Mouse (Mus musculus): ENCODE measurements around the gene Pla2g15. TPM values are rescaled to one million over a fixed set of nuclear protein-coding genes. Genes with fewer than 3 reads are reported as not detected.

Gene Pla2g15
- polyA plus RNA-seq, 1 experiment from 2014 or later: 18.2 TPM

DNA sequence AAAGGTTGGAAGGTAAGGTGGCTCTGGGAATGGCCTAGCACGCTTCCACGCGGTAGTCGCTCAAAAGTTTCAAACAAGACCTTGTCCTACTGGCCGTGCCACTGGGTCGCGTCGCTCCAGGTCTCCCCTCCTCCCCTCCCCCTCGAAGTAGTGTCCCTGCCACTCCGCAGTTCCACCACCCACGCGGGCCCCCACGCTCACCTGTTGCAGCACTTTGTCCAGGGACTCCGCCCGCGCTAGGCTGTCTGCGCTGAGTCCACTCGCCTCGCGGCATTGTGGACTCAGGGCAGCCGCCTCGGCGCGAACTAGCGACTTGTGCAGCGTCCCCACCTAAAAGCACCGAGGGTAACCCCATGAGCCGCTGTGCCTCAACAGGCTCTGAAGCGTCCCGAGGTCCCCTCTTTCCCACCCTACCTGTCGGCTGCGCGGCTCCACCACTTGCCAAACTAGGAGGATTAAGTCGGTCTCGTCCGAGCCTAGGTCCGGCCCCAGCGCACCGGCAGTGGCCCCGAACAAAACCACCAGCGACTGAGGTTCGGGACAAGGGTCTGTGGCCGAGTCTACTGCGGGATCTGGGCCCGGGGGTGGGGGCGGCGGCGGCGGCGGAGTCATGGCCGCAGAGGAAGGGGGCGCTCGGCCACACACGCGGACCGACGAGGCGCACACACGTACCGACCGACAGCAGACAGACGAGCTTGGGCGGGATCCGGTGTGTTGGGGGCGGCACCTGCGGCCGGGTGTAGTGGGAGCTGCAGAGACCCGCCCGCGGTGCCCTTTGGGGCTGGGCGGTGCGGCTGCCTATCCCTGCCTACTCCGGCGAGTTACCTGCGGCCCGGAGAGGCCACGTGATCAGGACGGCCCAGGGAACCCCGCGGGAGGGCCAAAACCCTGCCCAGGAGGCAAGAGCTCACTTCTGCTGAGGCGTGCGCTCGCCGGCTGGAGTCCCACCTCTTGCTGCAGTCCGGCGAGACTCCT, 13.8 kb upstream of the Pla2g15 start, which contains the start of gene Esrp2:
Esrp2 (minus strand) TSS at position 819 of the 975 bp plus-strand sequence.
- no peak for ATAC-seq (ENCODE audit: insufficient number of reproducible peaks, insufficient read depth, low FRiP score, low TSS enrichment)
- peak within 1 kb of the TSS; percentile 64; the same call in 1 of the 2 replicates for H3K27ac ChIP-seq
- H3K4me1 ChIP-seq: peaks cover 22% of the 10 kb centered on the region
- WGBS: 1% methylated on average over 80 of the region's 86 CpGs
- peak within 1 kb of the TSS; percentile 37 for H3K9ac ChIP-seq
- H3K4me3 ChIP-seq: peak within 1 kb of the TSS; percentile 44
- peaks cover 12% of the 10 kb centered on the region; the same call in 1 of the 2 replicates for H3K36me3 ChIP-seq
- H3K27me3 ChIP-seq: peaks cover 59% of the 10 kb centered on the region
- peak within 1 kb of the TSS; percentile 87 for H3K4me2 ChIP-seq (replicated peaks)
- H3K9me3 ChIP-seq: no peaks in the 10 kb centered on the region

DNA sequence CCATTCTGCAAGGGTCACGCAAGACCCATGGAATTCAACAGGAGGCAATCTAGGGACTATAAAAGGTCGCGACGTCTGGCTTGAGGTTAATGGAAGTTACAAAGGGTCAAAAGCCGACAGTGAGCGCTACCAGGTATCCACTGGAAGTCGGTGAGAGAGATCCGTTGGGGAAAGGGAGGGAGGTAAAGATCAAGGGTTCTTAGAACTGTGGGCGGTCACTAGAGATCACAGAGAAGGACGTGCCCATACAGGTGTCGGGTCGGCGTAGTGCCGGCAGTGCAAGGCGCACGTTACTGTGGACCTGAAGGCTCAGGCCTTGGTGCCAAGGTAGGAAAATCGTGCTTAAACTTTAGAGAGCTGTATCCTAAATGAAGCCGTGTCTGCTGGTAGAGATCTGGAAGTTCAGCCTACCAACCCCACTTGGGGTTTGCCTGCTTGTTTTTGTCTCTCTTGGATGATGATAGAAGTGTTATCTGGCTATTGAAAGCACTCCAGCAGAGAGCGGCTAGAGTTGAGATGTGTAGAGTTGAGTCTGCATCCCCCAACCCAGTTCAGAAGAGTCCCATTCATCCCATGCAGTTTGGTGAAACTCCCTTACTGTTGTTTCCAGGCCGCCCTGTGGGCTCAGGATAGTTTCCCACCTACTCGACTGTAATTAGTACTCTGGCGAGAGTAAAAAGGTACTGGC, 12.8 kb upstream of the Pla2g15 start:
- WGBS: 6% methylated on average over 22 of the region's 22 CpGs
- peak overlapping the region; percentile 35; the same call in 1 of the 2 replicates for H3K9ac ChIP-seq
- peak overlapping the region; percentile 87 for H3K4me2 ChIP-seq (replicated peaks)
- no peaks in the 10 kb centered on the region for H3K9me3 ChIP-seq
- H3K4me1 ChIP-seq: peaks cover 22% of the 10 kb centered on the region
- ATAC-seq (ENCODE audit: insufficient number of reproducible peaks, insufficient read depth, low FRiP score, low TSS enrichment): no peak
- no peak overlapping the region for H3K27ac ChIP-seq
- H3K4me3 ChIP-seq: peak overlapping the region; percentile 44
- H3K36me3 ChIP-seq: peaks cover 4% of the 10 kb centered on the region; the same call in 1 of the 2 replicates
- H3K27me3 ChIP-seq: peaks cover 54% of the 10 kb centered on the region

DNA sequence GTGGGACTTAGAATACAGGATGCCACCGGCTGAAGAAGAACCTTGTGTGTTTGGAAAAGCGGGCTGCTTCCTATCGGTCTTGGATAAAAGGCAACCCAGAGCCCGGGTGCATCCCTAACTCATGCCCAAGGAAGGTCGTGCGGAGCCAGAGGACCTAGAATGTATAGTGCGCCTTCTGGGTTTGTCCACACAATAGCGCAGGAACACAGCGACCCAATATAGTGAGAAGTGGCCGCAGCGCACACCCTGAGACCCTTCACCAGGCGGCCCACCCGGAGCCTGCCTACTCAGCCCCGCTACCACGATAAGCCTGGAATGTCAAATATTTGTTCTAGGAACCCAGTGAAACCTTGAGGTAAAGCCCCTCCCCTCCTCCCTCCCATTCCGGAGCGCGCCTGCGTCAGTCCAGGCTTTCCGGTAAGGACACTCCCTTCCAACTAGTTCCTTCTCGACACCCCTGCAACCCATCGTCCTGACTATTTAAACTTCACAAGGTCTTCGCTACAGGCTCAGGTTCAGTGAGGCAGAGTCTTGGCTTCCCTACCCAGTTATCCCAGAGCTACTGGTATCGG, 12.2 kb upstream of the Pla2g15 start:
- Histone ChIP-seq H3K4me2 (replicated peaks) (peak overlapping the region; percentile 87), H3K27me3 (peaks cover 48% of the 10 kb centered on the region), H3K9ac (peak overlapping the region; percentile 37), H3K36me3 (no peaks in the 10 kb centered on the region), H3K4me3 (peak overlapping the region; percentile 44), H3K4me1 (peaks cover 22% of the 10 kb centered on the region), H3K9me3 (no peaks in the 10 kb centered on the region), H3K27ac (no peak overlapping the region)
- ATAC-seq (ENCODE audit: insufficient number of reproducible peaks, insufficient read depth, low FRiP score, low TSS enrichment): no peak
- WGBS: under 1% methylated on average over 24 of the region's 24 CpGs

DNA sequence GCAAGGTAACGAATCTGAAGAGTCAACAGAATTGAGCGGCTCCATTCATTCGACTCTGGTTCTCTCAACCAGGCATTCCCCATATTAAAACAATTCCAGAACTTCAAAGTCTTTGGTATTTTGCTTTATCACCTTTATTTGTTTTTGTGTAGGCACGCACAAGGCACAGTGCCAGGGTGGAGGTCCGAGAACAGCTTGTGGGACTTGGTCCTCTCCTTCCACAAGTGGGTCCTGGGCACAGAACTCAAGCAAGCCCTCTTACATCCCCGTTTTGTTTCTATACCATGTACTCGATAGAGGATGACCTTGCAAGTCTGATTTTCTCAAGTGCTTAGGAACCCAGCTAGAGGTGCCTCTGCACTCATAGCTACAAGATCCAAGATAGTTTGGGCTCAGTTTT, 11.6 kb upstream of the Pla2g15 start:
- peak overlapping the region; percentile 87 for H3K4me2 ChIP-seq (replicated peaks)
- no peak overlapping the region for H3K27ac ChIP-seq
- H3K27me3 ChIP-seq: peaks cover 42% of the 10 kb centered on the region
- no peaks in the 10 kb centered on the region for H3K36me3 ChIP-seq
- WGBS: 13% methylated on average over 7 of the region's 7 CpGs
- peak overlapping the region; percentile 37; the same call in 1 of the 2 replicates for H3K9ac ChIP-seq
- H3K9me3 ChIP-seq: no peaks in the 10 kb centered on the region
- ATAC-seq (ENCODE audit: insufficient number of reproducible peaks, insufficient read depth, low FRiP score, low TSS enrichment): no peak
- peaks cover 22% of the 10 kb centered on the region for H3K4me1 ChIP-seq
- H3K4me3 ChIP-seq: peak overlapping the region; percentile 44

DNA sequence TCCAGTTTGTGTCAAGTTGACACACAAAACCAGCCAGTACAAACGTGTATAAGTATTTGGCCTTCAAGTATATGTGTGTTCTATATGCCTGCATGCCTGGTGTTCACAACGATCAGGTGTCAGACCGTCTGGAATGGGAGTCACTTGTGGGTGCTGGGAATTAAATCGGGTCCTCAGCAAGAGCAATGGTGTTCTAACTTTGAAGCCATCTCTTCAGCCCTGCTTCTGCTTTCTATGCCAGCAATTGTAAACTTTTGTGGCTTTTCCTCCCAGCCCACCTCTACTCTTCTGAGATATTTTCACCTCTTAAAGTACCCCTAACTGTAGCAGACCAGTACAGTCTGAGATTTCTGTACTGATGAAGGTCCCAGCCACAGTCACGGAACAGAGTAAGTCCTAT, 10.0 kb upstream of the Pla2g15 start:
- Histone ChIP-seq H3K4me2 (replicated peaks) (no peak overlapping the region), H3K36me3 (no peaks in the 10 kb centered on the region), H3K4me1 (peaks cover 22% of the 10 kb centered on the region), H3K27ac (no peak overlapping the region), H3K4me3 (no peak overlapping the region), H3K9ac (no peak overlapping the region), H3K9me3 (no peaks in the 10 kb centered on the region), H3K27me3 (peaks cover 27% of the 10 kb centered on the region)
- ATAC-seq (ENCODE audit: insufficient number of reproducible peaks, insufficient read depth, low FRiP score, low TSS enrichment): no peak
- 65% methylated on average over 5 of the region's 5 CpGs for WGBS

DNA sequence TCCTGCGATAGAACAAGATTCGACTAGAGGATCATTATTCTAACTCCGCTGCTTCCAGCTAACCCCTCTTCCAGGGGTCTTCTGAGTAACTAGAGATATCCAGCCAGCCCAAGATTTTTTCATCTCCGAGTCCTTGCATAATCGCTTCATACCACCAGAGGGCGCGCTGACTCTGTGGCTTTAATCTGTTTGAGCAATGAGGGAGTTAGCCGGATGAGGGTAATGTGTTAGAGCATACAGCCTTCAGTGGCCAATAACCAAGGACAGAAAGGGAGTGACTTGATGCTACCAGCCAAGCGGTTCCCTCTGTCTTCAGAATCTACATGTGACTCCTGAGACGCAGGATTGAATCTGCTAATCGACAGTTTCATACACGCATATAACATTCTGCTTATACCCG, 9.4 kb upstream of the Pla2g15 start:
- H3K9me3 ChIP-seq: no peaks in the 10 kb centered on the region
- H3K4me3 ChIP-seq: no peak overlapping the region
- H3K9ac ChIP-seq: no peak overlapping the region
- peaks cover 21% of the 10 kb centered on the region for H3K27me3 ChIP-seq
- H3K27ac ChIP-seq: no peak overlapping the region
- H3K4me2 ChIP-seq (replicated peaks): no peak overlapping the region
- 18% methylated on average over 13 of the region's 13 CpGs for WGBS
- H3K4me1 ChIP-seq: peaks cover 20% of the 10 kb centered on the region
- H3K36me3 ChIP-seq: no peaks in the 10 kb centered on the region
- ATAC-seq (ENCODE audit: insufficient number of reproducible peaks, insufficient read depth, low FRiP score, low TSS enrichment): peak; percentile 37; the same call in 1 of the 2 replicates

DNA sequence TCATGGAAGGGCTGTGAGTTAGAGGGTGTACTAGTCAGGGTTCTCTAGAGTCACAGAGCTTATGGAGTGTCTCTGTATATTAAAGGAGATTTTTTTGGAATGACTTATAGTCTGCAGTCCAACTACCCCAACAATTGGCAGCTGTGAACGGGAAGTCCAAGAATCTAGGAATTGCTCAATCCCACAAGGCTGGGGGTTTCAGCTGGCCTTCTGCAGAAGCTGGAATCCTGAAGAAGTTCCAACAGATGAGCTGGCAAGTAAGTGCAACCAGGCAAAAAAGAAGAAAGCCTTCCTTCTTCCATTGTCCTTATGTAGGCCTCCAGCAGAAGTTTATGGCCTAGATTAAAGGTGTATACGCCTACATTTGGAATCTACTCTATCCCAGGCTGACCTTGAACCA, 4.9 kb upstream of the Pla2g15 start:
- ATAC-seq (ENCODE audit: insufficient number of reproducible peaks, insufficient read depth, low FRiP score, low TSS enrichment): no peak
- no peaks in the 10 kb centered on the region for H3K36me3 ChIP-seq
- H3K4me1 ChIP-seq: no peaks in the 10 kb centered on the region
- no peak overlapping the region for H3K4me2 ChIP-seq (replicated peaks)
- no peak overlapping the region for H3K9ac ChIP-seq
- H3K4me3 ChIP-seq: no peak overlapping the region
- no peak overlapping the region for H3K27ac ChIP-seq
- no peaks in the 10 kb centered on the region for H3K9me3 ChIP-seq
- 91% methylated on average over 2 of the region's 2 CpGs for WGBS
- H3K27me3 ChIP-seq: no peaks in the 10 kb centered on the region

DNA sequence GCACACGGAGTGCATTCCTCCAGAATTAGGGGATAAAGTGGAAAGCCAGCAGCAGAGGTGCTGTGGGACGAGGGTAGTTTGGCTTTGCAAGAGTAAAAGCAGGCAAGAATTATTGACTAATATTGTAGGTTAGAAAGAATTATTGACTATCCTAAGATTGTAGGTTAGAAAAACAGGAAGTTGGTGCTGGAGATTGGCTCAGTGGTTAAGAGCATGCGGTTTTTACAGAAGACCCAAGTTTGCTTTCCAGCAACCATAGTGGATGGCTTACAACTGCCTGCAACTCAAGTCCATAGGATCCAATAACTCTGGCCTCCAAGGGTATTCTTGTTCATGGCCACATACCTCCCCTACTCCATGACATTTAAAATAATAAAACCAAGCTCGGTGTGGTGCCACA, 4.2 kb upstream of the Pla2g15 start:
- H3K36me3 ChIP-seq: no peaks in the 10 kb centered on the region
- no peaks in the 10 kb centered on the region for H3K27me3 ChIP-seq
- H3K9me3 ChIP-seq: no peaks in the 10 kb centered on the region
- no peak overlapping the region for H3K9ac ChIP-seq
- no peak for ATAC-seq (ENCODE audit: insufficient number of reproducible peaks, insufficient read depth, low FRiP score, low TSS enrichment)
- 85% methylated on average over 4 of the region's 4 CpGs for WGBS
- H3K4me3 ChIP-seq: no peak overlapping the region
- H3K27ac ChIP-seq: no peak overlapping the region
- H3K4me1 ChIP-seq: peaks cover 4% of the 10 kb centered on the region
- no peak overlapping the region for H3K4me2 ChIP-seq (replicated peaks)

DNA sequence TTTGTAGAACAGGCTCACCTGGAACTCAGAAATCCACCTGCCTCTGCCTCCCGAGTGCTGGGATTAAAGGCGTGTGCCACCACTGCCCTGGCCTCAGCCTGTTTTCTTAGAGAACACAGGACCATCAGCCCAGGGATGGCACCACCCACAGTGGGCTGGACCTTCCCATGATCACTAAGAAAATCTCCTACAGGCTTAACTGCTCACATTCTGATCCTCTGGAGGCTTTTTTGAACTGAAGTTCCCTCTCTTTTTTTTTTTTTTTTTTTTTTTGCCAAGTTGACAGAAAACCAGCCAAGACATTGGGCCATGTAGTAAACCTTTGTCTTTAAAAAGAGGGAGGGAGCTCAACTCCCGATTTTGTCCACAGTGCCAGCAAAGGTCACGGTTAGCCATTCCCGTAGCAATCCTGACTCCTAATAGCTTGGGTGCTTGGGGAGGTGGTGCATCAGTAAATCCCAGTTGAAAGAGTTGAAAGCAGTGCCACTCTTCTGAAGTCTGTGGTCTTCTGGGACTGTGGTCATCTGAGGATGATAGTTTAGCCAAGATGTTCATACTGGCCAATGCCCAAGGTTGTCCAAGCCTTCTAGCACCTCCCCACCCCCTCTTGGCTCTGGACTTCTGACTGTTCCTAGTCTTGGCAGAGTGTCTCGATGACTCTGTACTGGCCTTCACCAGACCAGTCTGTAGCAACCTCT, 2.2 kb upstream of the Pla2g15 start:
- no peaks in the 10 kb centered on the region for H3K9me3 ChIP-seq
- WGBS: 87% methylated on average over 6 of the region's 6 CpGs
- H3K27ac ChIP-seq: no peak overlapping the region
- H3K27me3 ChIP-seq: no peaks in the 10 kb centered on the region
- H3K4me2 ChIP-seq (replicated peaks): no peak overlapping the region
- no peaks in the 10 kb centered on the region for H3K36me3 ChIP-seq
- H3K4me1 ChIP-seq: peaks cover 6% of the 10 kb centered on the region
- H3K4me3 ChIP-seq: no peak overlapping the region
- no peak overlapping the region for H3K9ac ChIP-seq
- no peak for ATAC-seq (ENCODE audit: insufficient number of reproducible peaks, insufficient read depth, low FRiP score, low TSS enrichment)

DNA sequence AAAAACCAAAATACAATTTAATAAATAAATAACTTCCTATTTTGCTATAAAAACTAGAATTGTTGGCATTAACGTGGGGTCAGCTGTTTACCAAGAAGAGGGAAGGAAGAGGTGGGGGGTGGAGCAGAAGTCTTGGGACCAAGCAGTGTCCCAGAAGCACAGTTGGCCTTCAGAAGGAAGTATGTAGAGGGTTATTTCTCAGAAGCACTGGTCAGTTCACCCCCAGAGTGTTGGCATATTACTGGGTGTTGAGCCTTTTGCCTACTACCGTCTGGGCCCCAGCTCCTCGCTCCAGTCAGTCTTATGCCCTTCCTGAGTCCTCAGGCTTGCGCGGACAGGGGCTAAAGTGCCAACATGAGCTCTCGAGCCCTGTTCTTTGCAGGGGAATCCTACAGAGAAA, 1.2 kb upstream of the Pla2g15 start:
- Histone ChIP-seq H3K27ac (no peak overlapping the region), H3K27me3 (no peaks in the 10 kb centered on the region), H3K4me2 (replicated peaks) (no peak overlapping the region), H3K4me3 (no peak overlapping the region), H3K9ac (no peak overlapping the region), H3K9me3 (no peaks in the 10 kb centered on the region), H3K36me3 (no peaks in the 10 kb centered on the region), H3K4me1 (peaks cover 6% of the 10 kb centered on the region)
- 94% methylated on average over 6 of the region's 6 CpGs for WGBS
- ATAC-seq (ENCODE audit: insufficient number of reproducible peaks, insufficient read depth, low FRiP score, low TSS enrichment): no peak

DNA sequence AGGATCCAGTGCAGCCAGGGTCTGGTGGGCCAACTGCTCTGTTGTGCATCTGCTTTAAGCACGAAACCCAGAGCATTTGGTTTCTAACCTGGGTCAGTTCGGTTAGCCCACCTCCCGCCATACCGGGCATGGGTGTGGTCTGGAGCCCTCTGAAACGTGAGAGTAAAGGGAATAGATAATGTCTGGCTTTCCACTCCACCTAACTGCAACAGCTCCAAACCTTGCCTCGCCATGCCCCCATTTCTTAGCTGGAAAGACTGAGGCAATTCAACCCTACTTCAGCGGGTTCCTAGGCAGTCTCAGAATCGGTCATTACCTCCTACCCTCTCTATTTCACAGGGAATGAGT, 428 bp downstream of the Pla2g15 start:
- Histone ChIP-seq H3K9me3 (no peaks in the 10 kb centered on the region), H3K4me2 (replicated peaks) (peak overlapping the region; percentile 70), H3K4me1 (peaks cover 6% of the 10 kb centered on the region), H3K27ac (0 out of 2 replicates have a peak overlapping the region, but pooled peaks have one; percentile 11), H3K4me3 (peak overlapping the region; percentile 81), H3K36me3 (peaks cover 6% of the 10 kb centered on the region), H3K9ac (peak overlapping the region; percentile 72), H3K27me3 (no peaks in the 10 kb centered on the region)
- WGBS: 20% methylated on average over 8 of the region's 8 CpGs
- 0 out of 2 replicates have a peak, but pooled peaks have one; percentile 72 for ATAC-seq (ENCODE audit: insufficient number of reproducible peaks, insufficient read depth, low FRiP score, low TSS enrichment)
